Mouse (Mus musculus) spleen, embryonic (tissue): ENCODE measurements around the gene Apol6.

ENCODE experiments used
- CTCF ChIA-PET: fragments of 350-600 bp; sonication (Branson Sonifier 250); formaldehyde crosslinking; loops from one replicate; lab custom pipeline; 2022; lab: Charles Lee

The Apol6 gene

DNA sequence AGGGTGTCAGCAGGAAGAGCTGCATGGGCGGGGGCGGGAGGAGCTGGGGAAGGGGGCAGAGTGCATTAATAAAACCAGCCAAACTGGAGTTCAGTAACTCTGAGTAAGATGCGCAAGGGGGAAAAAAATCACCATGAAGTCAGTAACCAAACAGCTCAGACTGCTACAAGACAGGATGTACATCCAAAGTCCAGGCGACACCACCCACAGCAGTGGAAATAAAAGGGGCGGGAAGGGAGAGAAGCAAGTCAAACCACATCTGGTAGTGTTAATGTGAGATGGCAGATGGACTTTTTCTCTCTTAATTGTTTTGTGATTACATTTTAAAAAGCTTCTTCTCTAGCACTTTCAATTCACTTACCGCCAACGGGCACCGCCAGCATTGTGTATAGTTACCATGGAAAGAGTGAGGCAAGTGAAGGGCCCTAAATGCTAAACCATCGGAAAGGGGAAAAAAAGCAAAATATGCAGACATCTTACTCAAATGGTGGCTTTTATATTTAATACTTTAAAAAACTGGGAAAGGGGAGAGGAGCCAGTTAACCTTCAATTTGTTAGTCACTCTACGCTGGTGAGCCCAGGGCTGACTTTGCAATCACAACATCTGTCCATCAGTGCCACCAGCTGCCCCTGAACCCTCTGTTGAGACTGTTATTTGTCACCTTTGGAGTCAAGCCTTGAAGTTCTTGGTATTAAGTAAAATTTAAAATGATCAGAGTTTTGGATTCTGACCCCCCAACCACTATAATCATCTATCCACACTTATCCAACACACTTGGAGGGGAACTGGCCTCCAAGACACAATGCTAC, 60.0 kb downstream of the Apol6 start:
- CTCF ChIA-PET = no interaction called here

DNA sequence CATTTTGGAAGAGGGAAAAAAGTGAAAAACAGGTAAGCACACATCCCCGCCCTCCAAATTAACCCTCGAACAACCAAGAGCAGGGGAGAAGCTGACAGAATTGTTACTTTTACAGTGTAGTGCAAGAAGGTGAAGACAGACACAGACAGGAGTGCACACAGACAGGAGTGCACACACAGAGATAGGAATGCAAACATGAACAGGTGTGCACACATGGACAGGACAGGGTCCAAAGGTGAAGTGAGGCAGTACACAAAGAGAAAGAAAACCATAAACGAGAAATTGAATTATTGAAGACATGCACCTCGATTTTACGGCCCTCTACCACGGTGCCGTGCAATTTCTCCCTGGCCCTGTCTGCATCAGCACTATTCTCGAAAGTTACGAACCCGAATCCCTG, 60.7 kb downstream of the Apol6 start:
- CTCF ChIA-PET = no interaction called here
